Mouse (Mus musculus): ENCODE data around the gene Camta1. TPM values are rescaled to one million over a fixed set of nuclear protein-coding genes. Genes with fewer than 3 reads are reported as not detected.

Camta1 gene
- total RNA-seq, 2 experiments from 2014 or later, result 193 to 222 TPM

GRCm38 (mm10) chr4:151097104-151097438 is 764.6 kb downstream of the Camta1 start:
- intact Hi-C loops (cut with DNase I), result no loop called here
- DNase-seq (ENCODE audit: low spot score in 2 of 2), result no peak

- intact Hi-C loops (cut with DNase I), result no loop called here
- no peak for DNase-seq (ENCODE audit: low spot score in 2 of 2)
These were observed 765.2 kb downstream of the Camta1 start for GRCm38 (mm10) chr4:151096334-151097103.

GRCm38 (mm10) chr4:151095207-151095606 is 766.5 kb downstream of the Camta1 start:
- DNase-seq (ENCODE audit: low spot score in 2 of 2), result no peak
- intact Hi-C loops (cut with DNase I), result no loop called here

- intact Hi-C loops (cut with DNase I), result no loop called here
- DNase-seq (ENCODE audit: low spot score in 2 of 2), result no peak
These were observed 772.4 kb downstream of the Camta1 start, which contains the start of gene Gm13090 for GRCm38 (mm10) chr4:151089270-151089669. Gm13090 (plus strand) TSS chr4:151089570.

- peak in 1 of 2 experiments; percentile 48 for DNase-seq (ENCODE audit: low spot score in 2 of 2)
These were observed 772.9 kb downstream of the Camta1 start for GRCm38 (mm10) chr4:151088819-151089218.

GRCm38 (mm10) chr4:151087358-151087757 is 774.3 kb downstream of the Camta1 start:
- intact Hi-C loops (cut with DNase I), result no loop called here

More at GRCm38 (mm10) chr4:151088819-151089218, 772.9 kb downstream of the Camta1 start:
- intact Hi-C loops (cut with DNase I), result no loop called here

GRCm38 (mm10) chr4:151083027-151083426 is 778.6 kb downstream of the Camta1 start:
- no peak for DNase-seq (ENCODE audit: low spot score in 2 of 2)
- intact Hi-C loops (cut with DNase I), result no loop called here

More at GRCm38 (mm10) chr4:151087358-151087757, 774.3 kb downstream of the Camta1 start:
- DNase-seq (ENCODE audit: low spot score in 2 of 2), result no peak

GRCm38 (mm10) chr4:151081977-151082376 is 779.7 kb downstream of the Camta1 start:
- intact Hi-C loops (cut with DNase I), result no loop called here
- no peak for DNase-seq (ENCODE audit: low spot score in 2 of 2)

GRCm38 (mm10) chr4:151081355-151081754 is 780.3 kb downstream of the Camta1 start:
- intact Hi-C loops (cut with DNase I), result no loop called here
- DNase-seq (ENCODE audit: low spot score in 2 of 2), result no peak

- no peak for DNase-seq (ENCODE audit: low spot score in 2 of 2)
- intact Hi-C loops (cut with DNase I), result no loop called here
These were observed 786.9 kb downstream of the Camta1 start for GRCm38 (mm10) chr4:151074817-151075216.

- intact Hi-C loops (cut with DNase I), result loop anchor here (1.0 kb wide), 1 partner anchor 66 kb away; no protein-coding TSS in a partner anchor
- DNase-seq (ENCODE audit: low spot score in 2 of 2), result peak; percentile 74 to 86
These were observed 788.5 kb downstream of the Camta1 start for GRCm38 (mm10) chr4:151073108-151073744.

GRCm38 (mm10) chr4:151070962-151071361 is 790.7 kb downstream of the Camta1 start:
- intact Hi-C loops (cut with DNase I), result no loop called here
- DNase-seq (ENCODE audit: low spot score in 2 of 2), result no peak

GRCm38 (mm10) chr4:151068751-151069150 is 792.9 kb downstream of the Camta1 start:
- intact Hi-C loops (cut with DNase I), result no loop called here
- no peak for DNase-seq (ENCODE audit: low spot score in 2 of 2)

GRCm38 (mm10) chr4:151059566-151059965 is 802.1 kb downstream of the Camta1 start:
- no peak for DNase-seq (ENCODE audit: low spot score in 2 of 2)
- intact Hi-C loops (cut with DNase I), result no loop called here

- intact Hi-C loops (cut with DNase I), result no loop called here
- DNase-seq (ENCODE audit: low spot score in 2 of 2), result no peak
These were observed 803.0 kb downstream of the Camta1 start for GRCm38 (mm10) chr4:151058634-151059033.

- peak; percentile 99 for DNase-seq (ENCODE audit: low spot score in 2 of 2)
- intact Hi-C loops (cut with DNase I), result no loop called here
These were observed 804.0 kb downstream of the Camta1 start, which contains the start of gene Vamp3 for GRCm38 (mm10) chr4:151057347-151058321. Vamp3 (minus strand) TSS chr4:151057963.

- intact Hi-C loops (cut with DNase I), result no loop called here
- peak in 1 of 2 experiments; percentile 47 for DNase-seq (ENCODE audit: low spot score in 2 of 2)
These were observed 810.5 kb downstream of the Camta1 start for GRCm38 (mm10) chr4:151051162-151051561.

- DNase-seq (ENCODE audit: low spot score in 2 of 2), result no peak
- intact Hi-C loops (cut with DNase I), result no loop called here
These were observed 815.2 kb downstream of the Camta1 start for GRCm38 (mm10) chr4:151046524-151046923.

GRCm38 (mm10) chr4:151044944-151045570 is 816.6 kb downstream of the Camta1 start:
- peak; percentile 39 to 77 for DNase-seq (ENCODE audit: low spot score in 2 of 2)
- intact Hi-C loops (cut with DNase I), result loop anchor here (5.0 kb wide), 1 partner anchor 82 kb away; no protein-coding TSS in a partner anchor
